Mouse (Mus musculus): ENCODE measurements around the gene Exoc2.

DNA sequence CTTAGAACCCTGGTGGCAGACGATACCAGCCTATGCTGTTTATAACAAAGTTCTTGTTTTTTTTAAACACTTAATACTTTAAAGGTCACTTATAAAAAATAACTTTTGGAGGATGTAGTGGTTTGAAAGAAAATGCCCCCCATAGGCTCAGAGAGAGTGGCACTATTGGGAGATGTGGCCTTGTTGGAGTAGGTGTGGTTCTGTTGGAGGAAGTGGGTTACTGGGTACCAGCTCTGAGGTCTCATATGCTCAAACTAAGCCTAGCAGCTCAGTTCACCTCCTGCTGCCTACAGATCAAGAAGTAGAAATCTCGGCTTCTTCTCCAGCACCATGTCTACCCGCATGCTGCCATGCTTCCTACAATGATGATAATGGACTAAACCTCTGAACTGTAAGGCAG lies 98.1 kb downstream of the Exoc2 start:
- TF ChIP-seq CTCF (conservative IDR thresholded peaks at IDR 0.05; ENCODE audit: insufficient read depth, insufficient read length, low read depth, low read length) (no peak), POLR2A (IDR thresholded peaks at IDR 0.05; ENCODE audit: low read depth, low read length) (no peak)

Data from kidney, adult 2 months (tissue).